Mouse (Mus musculus): ENCODE data around the gene Wscd1.
"Not testable (repeated sequence)": the region's sequence is repeated elsewhere in the genome, so short reads cannot be mapped to it uniquely, and the experiment has no call there.

The Wscd1 gene

DNA sequence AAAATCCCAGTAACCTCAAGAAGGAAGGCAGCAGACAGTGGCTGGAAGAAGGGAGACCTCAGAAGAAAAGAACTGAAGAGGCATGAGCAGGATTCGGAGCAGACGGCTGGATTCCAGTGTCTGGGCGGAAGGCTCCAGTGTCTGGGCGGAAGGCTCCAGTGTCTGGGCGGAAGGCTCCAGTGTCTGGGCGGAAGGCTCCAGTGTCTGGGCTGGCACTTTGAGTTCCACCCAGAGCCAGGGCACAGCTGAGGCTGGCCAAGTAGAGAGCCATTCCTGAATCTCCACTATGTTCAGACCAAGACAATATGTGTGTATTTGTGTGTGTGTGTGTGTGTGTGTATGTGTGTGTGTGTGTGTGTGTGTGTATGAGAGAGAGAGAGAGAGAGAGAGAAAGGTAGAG, 71.8 kb downstream of the Wscd1 start:
- DNase-seq (ENCODE audit: low read depth, low spot score), result not testable (repeated sequence)

- DNase-seq (ENCODE audit: low read depth, low spot score), result no peak
Observed at GRCm38 (mm10) chr11:71822031-71822430, 72.3 kb downstream of the Wscd1 start.

DNA sequence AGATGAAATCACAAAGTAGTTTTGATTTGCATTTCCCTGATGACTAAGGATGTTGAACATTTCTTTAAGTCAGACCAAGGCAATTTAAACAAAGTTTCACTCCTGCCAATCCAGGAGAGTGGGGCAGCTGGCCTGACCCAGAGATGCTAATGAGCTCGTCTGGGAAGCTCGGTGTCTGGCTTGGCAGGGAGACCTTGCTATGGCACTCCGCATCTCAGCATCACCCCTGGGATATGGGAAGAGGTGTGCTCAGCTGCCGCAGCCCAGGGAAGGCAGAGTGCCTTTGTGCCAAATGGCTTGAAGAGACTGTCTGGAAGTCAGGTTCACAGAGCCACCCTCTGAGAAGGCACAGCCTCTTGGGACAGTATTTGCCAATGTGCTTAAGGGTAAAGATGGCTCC, 75.3 kb downstream of the Wscd1 start:
- no peak for DNase-seq (ENCODE audit: low read depth, low spot score)

Data from brain, adult 2 months (tissue).